Mouse (Mus musculus) lung, embryonic 15.5 days (tissue): ENCODE measurements around the gene Kat8. TPM values are rescaled to one million over a fixed set of nuclear protein-coding genes. Genes with fewer than 3 reads are reported as not detected.
"Not testable (repeated sequence)": the region's sequence is repeated elsewhere in the genome, so short reads cannot be mapped to it uniquely, and the experiment has no call there.

Experiments used
- ATAC-seq: fragments of 200-750 bp; cut with Nextera tagmentation; 2 replicates; pipeline ENCODE4 v1.8.0; 2017; ENCODE audit warnings: moderate number of reproducible peaks, borderline replicate concordance; ENCODE audit not compliant: low FRiP score, low TSS enrichment; ENCODE audit errors: extremely low read depth
- H3K27ac ChIP-seq: fragments of 300-500 bp; sonication (generic); 2 replicates; pipeline ENCODE4 v1.5.1; 2015; ENCODE audit warnings: moderate library complexity, mild to moderate bottlenecking, inconsistent platforms
- H3K27me3 ChIP-seq: fragments of 300-500 bp; sonication (generic); 2 replicates; pipeline ENCODE4 v1.6.1; 2015; ENCODE audit warnings: inconsistent platforms
- H3K36me3 ChIP-seq: fragments of 300-500 bp; sonication (generic); 2 replicates; pipeline ENCODE4 v1.6.1; 2015; ENCODE audit warnings: inconsistent platforms
- H3K4me1 ChIP-seq: fragments of 300-500 bp; sonication (generic); 2 replicates; pipeline ENCODE4 v1.6.1; 2015; ENCODE audit warnings: inconsistent platforms
- H3K4me2 ChIP-seq: fragments of 300-500 bp; sonication (generic); 2 replicates; pipeline ENCODE4 v1.6.1; 2015; ENCODE audit warnings: inconsistent platforms, mild to moderate bottlenecking, moderate library complexity
- H3K4me3 ChIP-seq: fragments of 300-500 bp; sonication (generic); 2 replicates; pipeline ENCODE4 v1.5.1; 2015; ENCODE audit warnings: mild to moderate bottlenecking, inconsistent platforms
- H3K9ac ChIP-seq: fragments of 300-500 bp; sonication (generic); 2 replicates; pipeline ENCODE4 v1.6.1; 2015; ENCODE audit warnings: inconsistent platforms
- H3K9me3 ChIP-seq: fragments of 300-500 bp; sonication (generic); 2 replicates; pipeline ENCODE4 v1.6.1; 2016; ENCODE audit warnings: inconsistent platforms
- WGBS: fragments of 180-500 bp; shearing (Covaris S2); methylation state at CpG from one replicate; pipeline ENCODE4 v1.1.7; 2015; 5-methylcytosine and 5-hydroxymethylcytosine counted together
- polyA plus RNA-seq: library from polyadenylated mRNA; unstranded; fragments of >200 nt; fragmentation: Nextera tagmentation; extraction: Ambion mirVana; gene quantifications from 2 replicates; pipeline ENCODE4 v1.2.1, GENCODE M21; 2015

The Kat8 gene
- polyA plus RNA-seq, 1 experiment from 2014 or later, result 44.3 TPM

DNA sequence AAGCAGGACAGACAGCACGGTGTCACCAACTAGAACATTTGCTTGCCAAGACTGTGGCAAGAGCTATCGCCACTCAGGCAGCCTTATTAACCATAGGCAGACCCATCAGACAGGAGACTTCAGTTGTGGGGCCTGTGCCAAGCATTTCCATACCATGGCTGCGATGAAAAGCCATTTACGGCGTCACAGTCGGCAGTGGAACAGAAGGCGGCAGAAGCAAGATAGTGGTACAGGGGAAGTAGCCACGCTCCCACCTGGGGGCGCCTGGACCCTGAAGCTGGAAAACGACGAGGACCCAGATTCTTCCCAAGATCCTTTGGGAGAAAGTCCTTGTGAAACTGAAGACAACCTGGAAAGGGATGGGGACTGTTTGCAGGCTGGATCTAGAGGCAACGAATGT is 31.9 kb upstream of the Kat8 start:
- H3K27ac ChIP-seq, result no peak overlapping the region
- H3K4me3 ChIP-seq, result no peak overlapping the region
- ATAC-seq, result no peak
- H3K9me3 ChIP-seq, result no peaks in the 10 kb centered on the region
- H3K4me2 ChIP-seq, result no peak overlapping the region
- peaks cover 72% of the 10 kb centered on the region for H3K36me3 ChIP-seq
- 84% methylated on average over 12 of the region's 12 CpGs for WGBS
- H3K9ac ChIP-seq, result no peak overlapping the region
- no peaks in the 10 kb centered on the region for H3K27me3 ChIP-seq
- H3K4me1 ChIP-seq, result peaks cover 15% of the 10 kb centered on the region

DNA sequence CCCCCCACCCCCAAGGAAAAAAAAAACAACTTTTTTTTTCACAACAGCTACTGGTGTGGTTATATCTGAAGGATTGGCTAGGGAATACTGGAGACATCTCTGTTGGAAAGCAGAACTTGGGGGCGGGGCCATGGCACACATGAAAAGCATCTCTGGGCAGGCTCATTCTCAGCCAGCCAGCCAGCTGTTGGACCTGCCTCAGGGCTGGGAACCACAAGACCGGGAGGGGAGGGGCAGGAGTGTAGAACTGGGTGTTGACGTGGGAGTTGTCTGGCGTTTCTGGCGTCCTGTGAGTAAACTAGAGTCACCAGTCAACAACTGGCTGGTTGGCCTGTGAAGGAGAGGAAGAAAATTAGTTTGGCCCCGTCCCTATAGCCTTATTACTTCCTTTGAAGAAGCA is 26.4 kb upstream of the Kat8 start:
- H3K9me3 ChIP-seq, result no peaks in the 10 kb centered on the region
- 53% methylated on average over 6 of the region's 6 CpGs for WGBS
- no peak overlapping the region for H3K4me2 ChIP-seq
- no peaks in the 10 kb centered on the region for H3K27me3 ChIP-seq
- no peak for ATAC-seq
- H3K36me3 ChIP-seq, result peaks cover 84% of the 10 kb centered on the region
- H3K27ac ChIP-seq, result no peak overlapping the region
- H3K9ac ChIP-seq, result no peak overlapping the region
- H3K4me3 ChIP-seq, result no peak overlapping the region
- H3K4me1 ChIP-seq, result peaks cover 11% of the 10 kb centered on the region; the same call in 1 of the 2 replicates

DNA sequence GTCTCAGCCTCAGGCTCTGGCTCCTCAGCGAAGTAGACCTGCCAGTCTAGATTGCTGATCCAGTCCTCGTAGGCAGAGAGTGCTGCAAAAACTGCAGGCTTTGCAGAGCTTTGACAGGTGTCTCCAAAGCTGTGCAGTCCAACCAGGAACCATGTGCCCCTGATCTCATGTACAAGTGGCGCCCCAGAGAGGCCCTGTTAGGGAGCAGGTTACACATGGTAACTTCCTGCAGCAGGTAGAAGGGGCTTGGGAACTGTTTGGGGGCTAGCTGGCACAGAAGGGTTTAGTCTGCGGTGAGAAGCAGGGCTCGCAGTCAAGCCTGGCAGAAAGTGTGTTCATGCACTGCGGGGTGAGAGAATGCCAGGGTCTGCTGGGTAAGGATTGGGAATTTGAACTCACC is 25.8 kb upstream of the Kat8 start:
- no peak overlapping the region for H3K9ac ChIP-seq
- WGBS, result 87% methylated on average over 6 of the region's 6 CpGs
- no peak for ATAC-seq

DNA sequence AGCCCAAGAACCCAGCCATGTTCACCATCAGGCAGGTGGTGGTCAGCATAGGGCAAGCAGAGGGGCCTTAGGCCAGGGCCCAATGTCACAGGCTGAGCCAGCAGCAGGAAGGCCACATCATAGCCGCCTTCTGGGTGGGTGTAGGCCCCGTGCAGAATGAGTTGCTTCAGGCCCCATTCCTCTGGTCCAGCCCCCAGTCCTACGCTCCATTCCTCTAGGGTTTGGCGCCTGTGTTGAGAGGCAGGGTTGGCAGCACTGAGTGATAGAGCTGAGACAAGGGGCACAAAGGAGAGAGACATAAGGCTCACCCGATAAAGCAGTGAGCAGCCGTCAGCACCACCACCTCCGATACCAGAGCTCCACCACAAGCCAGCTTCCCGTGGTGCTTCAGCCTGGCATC is 25.1 kb upstream of the Kat8 start:
- no peak overlapping the region for H3K4me2 ChIP-seq
- no peaks in the 10 kb centered on the region for H3K9me3 ChIP-seq
- 75% methylated on average over 8 of the region's 8 CpGs for WGBS
- no peaks in the 10 kb centered on the region for H3K27me3 ChIP-seq
- peaks cover 72% of the 10 kb centered on the region for H3K36me3 ChIP-seq
- H3K4me3 ChIP-seq, result no peak overlapping the region
- ATAC-seq, result no peak
- H3K27ac ChIP-seq, result no peak overlapping the region
- H3K9ac ChIP-seq, result no peak overlapping the region
- peaks cover 11% of the 10 kb centered on the region; the same call in 1 of the 2 replicates for H3K4me1 ChIP-seq

More for the DNA sequence above, 25.8 kb upstream of the Kat8 start:
- Histone ChIP-seq H3K9me3 (no peaks in the 10 kb centered on the region), H3K4me1 (peaks cover 11% of the 10 kb centered on the region; the same call in 1 of the 2 replicates), H3K27ac (no peak overlapping the region), H3K4me3 (no peak overlapping the region), H3K27me3 (no peaks in the 10 kb centered on the region), H3K4me2 (no peak overlapping the region), H3K36me3 (peaks cover 78% of the 10 kb centered on the region)

DNA sequence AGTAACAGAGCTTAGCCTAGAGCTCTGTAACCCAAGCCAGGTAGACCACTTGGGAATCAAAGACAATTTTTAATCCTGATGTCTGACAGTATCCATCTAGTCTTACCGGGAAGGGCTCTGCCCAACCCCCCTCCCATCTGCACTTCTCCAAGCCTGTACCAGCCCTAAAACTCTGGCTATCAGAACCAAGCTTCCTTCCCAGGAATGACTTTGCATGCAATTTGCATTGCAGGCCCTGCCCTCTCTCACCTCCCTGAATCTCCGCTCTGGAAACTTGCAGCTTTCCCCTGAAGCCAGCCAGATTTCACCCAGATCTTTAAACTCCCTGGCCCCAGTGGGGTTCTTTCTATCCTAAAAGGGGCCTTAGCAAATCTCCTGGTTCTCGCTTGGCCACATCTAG is 24.5 kb upstream of the Kat8 start:
- Histone ChIP-seq H3K4me1 (peaks cover 11% of the 10 kb centered on the region; the same call in 1 of the 2 replicates), H3K27ac (no peak overlapping the region), H3K9me3 (no peaks in the 10 kb centered on the region), H3K4me3 (no peak overlapping the region), H3K27me3 (no peaks in the 10 kb centered on the region), H3K36me3 (peaks cover 71% of the 10 kb centered on the region), H3K4me2 (no peak overlapping the region), H3K9ac (no peak overlapping the region)
- WGBS, result 82% methylated on average over 3 of the region's 3 CpGs
- ATAC-seq, result no peak

DNA sequence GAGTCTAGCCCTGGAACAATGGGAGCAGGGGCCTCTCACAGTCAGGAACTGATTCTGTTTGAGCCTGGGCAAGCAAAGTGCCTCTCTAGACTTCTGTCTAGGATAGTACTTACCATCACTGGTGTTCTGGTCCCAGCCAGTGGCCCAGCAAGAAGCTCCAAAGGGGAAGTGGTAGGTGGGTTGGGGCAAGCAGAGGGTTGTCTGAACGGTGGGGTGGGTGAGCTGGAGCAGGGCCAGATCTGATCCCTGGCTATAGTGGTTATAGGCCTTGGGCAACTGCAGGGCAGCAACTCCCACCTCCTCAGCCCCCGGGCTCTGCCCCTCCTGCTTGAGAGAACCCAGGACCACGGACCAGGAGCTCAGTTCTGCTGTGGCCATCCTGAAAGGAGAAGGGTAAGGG is 23.5 kb upstream of the Kat8 start:
- 61% methylated on average over 3 of the region's 3 CpGs for WGBS
- Histone ChIP-seq H3K9me3 (no peaks in the 10 kb centered on the region), H3K4me3 (no peak overlapping the region)

DNA sequence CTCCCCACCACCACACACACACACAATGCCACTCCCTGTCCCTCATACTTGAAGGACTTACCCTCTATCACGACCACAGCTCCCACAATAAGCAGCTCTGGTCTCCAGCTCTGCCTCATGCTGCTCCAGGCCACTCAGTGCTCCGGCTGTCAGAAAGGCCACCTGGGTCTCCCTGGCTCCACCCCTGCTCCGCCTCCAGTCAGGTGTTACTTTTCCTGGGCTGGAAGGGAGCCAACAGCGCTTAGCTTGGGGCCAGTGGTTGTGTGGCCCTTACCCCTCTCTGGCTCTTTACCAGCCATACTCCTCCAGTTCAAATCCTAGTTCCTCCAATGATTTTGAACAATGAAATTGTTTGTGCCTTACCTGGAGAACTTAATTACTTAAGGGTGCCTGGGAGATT is 21.5 kb upstream of the Kat8 start, which contains the start of gene Prss53:
Prss53 (minus strand) TSS at position 173 of the 400 bp plus-strand sequence.
- Histone ChIP-seq H3K36me3 (peaks cover 50% of the 10 kb centered on the region), H3K4me1 (peaks cover 16% of the 10 kb centered on the region), H3K9ac (no peak within 1 kb of the TSS), H3K27ac (no peak within 1 kb of the TSS), H3K4me2 (no peak within 1 kb of the TSS), H3K27me3 (no peaks in the 10 kb centered on the region), H3K9me3 (no peaks in the 10 kb centered on the region), H3K4me3 (no peak within 1 kb of the TSS)
- WGBS, result 26% methylated on average over 4 of the region's 4 CpGs
- ATAC-seq, result no peak

More for the DNA sequence above, 23.5 kb upstream of the Kat8 start:
- no peak for ATAC-seq
- Histone ChIP-seq H3K9ac (no peak overlapping the region), H3K27ac (no peak overlapping the region), H3K36me3 (peaks cover 65% of the 10 kb centered on the region), H3K27me3 (no peaks in the 10 kb centered on the region), H3K4me1 (peaks cover 11% of the 10 kb centered on the region; the same call in 1 of the 2 replicates), H3K4me2 (no peak overlapping the region)

DNA sequence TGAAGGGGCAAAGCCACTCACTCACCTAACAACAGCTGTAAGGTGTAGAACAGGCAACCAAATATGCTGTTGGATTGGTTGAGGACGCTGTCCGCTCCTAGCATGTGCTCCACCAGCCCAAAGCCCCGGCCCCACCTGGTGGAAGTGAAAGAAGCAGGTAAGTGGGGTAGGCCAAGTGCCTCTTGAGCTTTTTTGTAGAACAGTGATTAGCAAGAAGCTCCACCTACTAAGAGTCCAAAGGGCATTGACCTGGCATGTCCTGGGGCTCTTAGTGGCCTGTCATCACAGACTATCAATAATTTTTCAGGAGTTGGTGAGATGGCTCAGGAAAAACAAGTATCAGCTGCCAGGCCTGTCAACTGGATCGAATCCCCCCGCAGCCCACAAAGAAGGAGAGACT is 17.8 kb upstream of the Kat8 start:
- Histone ChIP-seq H3K27me3 (no peaks in the 10 kb centered on the region), H3K27ac (peak overlapping the region; percentile 85), H3K4me3 (peak overlapping the region; percentile 72), H3K4me2 (peak overlapping the region; percentile 90), H3K36me3 (peaks cover 14% of the 10 kb centered on the region), H3K9ac (peak overlapping the region; percentile 69), H3K4me1 (peaks cover 12% of the 10 kb centered on the region), H3K9me3 (no peaks in the 10 kb centered on the region)
- ATAC-seq, result no peak
- WGBS, result 61% methylated on average over 5 of the region's 5 CpGs

DNA sequence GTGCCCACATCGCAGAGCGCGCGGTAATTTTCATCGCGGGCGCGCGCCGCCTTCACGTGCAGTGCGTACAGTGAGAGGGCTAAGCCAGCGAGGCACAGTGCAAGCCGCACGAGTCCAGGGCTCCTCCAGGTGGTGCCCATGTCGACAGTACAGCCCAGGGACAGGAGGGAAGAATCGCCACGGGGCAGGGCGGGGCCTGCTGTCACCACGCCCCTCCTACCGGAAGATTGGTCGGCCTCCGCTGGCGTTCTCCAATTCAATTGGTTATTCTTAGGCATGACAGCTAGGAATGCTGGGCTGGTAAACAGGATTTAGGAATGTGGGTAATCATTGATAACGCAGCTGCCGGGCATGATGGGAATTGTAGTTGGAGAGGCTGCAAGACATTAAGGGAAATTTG is 16.9 kb upstream of the Kat8 start, which contains the start of the genes Gm21974 and Vkorc1:
Gm21974 (minus strand) TSS at position 13 of the 400 bp plus-strand sequence.
Vkorc1 (minus strand) TSS at position 176 of the 400 bp plus-strand sequence.
- under 1% methylated on average over 26 of the region's 26 CpGs for WGBS
- H3K9me3 ChIP-seq, result no peaks in the 10 kb centered on the region
- peak within 1 kb of the TSS; percentile 85 for H3K27ac ChIP-seq
- peaks cover 10% of the 10 kb centered on the region for H3K36me3 ChIP-seq
- peak within 1 kb of the TSS; percentile 90 for H3K4me2 ChIP-seq
- H3K4me3 ChIP-seq, result peak within 1 kb of the TSS; percentile 72
- peak; percentile 99 for ATAC-seq
- no peaks in the 10 kb centered on the region for H3K27me3 ChIP-seq
- peaks cover 12% of the 10 kb centered on the region for H3K4me1 ChIP-seq
- peak within 1 kb of the TSS; percentile 69 for H3K9ac ChIP-seq

DNA sequence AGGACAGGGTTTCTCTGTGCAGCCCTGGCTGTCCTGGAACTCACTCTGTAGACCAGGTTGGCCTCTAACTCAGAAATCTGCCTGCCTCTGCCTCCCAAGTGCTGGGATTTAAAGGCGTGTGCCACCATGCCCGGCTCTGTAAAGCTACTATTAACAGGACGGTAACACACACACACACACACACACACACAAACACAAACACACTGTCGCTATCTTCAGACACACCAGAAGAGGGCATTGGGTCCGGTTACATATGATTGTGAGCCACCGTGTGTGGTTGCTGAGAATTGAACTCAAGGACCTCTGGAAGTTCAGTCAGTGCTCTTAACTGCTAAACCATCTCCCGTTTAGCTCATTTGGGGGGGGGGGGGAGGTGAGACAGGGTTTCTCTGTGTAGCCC is 16.4 kb upstream of the Kat8 start:
- not testable (repeated sequence) for H3K9me3 ChIP-seq, H3K9ac ChIP-seq, H3K27me3 ChIP-seq, ATAC-seq, H3K36me3 ChIP-seq
- Histone ChIP-seq H3K4me3 (peak overlapping the region; percentile 72; the same call in 1 of the 2 replicates), H3K4me1 (peaks cover 12% of the 10 kb centered on the region), H3K27ac (0 out of 2 replicates have a peak overlapping the region, but pooled peaks have one; percentile 42), H3K4me2 (peak overlapping the region; percentile 90)
- WGBS, result 74% methylated on average over 7 of the region's 7 CpGs

DNA sequence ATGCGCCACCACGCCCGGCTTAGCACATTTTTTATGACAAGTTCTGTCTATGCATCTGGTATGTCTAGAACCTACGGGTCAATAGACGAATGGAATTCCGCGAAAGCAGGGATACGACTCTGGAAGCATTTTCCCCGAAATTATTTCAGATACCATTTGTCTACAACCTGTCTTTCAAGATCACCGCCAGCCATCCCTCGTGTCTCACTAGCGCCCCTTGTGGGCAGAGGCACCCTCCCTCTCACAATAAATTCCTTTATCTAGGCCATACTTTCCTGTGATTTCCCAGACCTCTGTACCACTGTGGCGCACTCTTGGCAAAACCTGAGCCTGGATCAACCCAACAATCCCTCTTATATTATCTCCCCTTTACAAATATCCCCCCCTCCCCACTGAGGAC is 15.9 kb upstream of the Kat8 start:
- no peaks in the 10 kb centered on the region for H3K27me3 ChIP-seq
- no peaks in the 10 kb centered on the region for H3K9me3 ChIP-seq
- H3K4me2 ChIP-seq, result no peak overlapping the region
- H3K27ac ChIP-seq, result no peak overlapping the region
- peaks cover 12% of the 10 kb centered on the region for H3K4me1 ChIP-seq
- H3K4me3 ChIP-seq, result no peak overlapping the region
- H3K36me3 ChIP-seq, result peaks cover 10% of the 10 kb centered on the region
- H3K9ac ChIP-seq, result no peak overlapping the region
- 59% methylated on average over 13 of the region's 13 CpGs for WGBS
- ATAC-seq, result no peak

DNA sequence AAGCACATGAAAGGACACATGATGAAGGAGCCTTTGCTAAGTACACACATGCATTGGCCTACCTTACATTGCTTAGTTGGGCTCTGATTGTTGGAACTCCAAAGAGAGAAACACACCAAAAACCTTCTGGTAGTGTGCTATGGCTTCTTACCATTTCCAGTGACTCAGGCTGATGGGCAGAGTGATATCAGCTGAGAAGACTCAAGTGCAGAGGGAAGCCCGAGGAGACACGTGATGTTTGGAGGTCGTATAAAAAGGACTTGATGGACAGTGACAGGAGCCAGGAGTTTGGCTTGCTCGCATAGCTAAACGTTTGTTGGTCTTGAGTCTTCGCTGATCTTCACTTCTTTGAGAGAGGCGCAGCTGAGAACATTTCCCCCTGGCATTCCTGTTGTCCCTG is 14.8 kb upstream of the Kat8 start:
- Histone ChIP-seq H3K4me3 (no peak overlapping the region), H3K9ac (no peak overlapping the region), H3K4me1 (peaks cover 12% of the 10 kb centered on the region), H3K27ac (no peak overlapping the region), H3K27me3 (no peaks in the 10 kb centered on the region), H3K4me2 (no peak overlapping the region), H3K9me3 (no peaks in the 10 kb centered on the region), H3K36me3 (peaks cover 7% of the 10 kb centered on the region; the same call in 1 of the 2 replicates)
- ATAC-seq, result no peak
- 86% methylated on average over 7 of the region's 7 CpGs for WGBS
